Mouse (Mus musculus) spleen, adult 10 weeks (tissue): ENCODE measurements around the gene Prss28. TPM values are rescaled to one million over a fixed set of nuclear protein-coding genes. Genes with fewer than 3 reads are reported as not detected.

Source experiments
- polyA plus RNA-seq: library from polyadenylated mRNA; stranded (reverse); fragments of 350-450 nt; fragmentation: Illumina TruSeq; extraction: RNeasy Lipid Tissue Mini Kit (QIAGEN cat#74804); gene quantifications from one replicate; pipeline ENCODE4 v1.2.3, GENCODE M21; 2015; ENCODE audit warnings: low replicate concordance; ENCODE audit not compliant: insufficient read depth

The Prss28 gene
- polyA plus RNA-seq = not detected

GRCm38 (mm10) chr17:25308346-25308745 is at the start of gene Prss28:
TSS of gene Prss28 (plus strand) at chr17:25308646.

DNA sequence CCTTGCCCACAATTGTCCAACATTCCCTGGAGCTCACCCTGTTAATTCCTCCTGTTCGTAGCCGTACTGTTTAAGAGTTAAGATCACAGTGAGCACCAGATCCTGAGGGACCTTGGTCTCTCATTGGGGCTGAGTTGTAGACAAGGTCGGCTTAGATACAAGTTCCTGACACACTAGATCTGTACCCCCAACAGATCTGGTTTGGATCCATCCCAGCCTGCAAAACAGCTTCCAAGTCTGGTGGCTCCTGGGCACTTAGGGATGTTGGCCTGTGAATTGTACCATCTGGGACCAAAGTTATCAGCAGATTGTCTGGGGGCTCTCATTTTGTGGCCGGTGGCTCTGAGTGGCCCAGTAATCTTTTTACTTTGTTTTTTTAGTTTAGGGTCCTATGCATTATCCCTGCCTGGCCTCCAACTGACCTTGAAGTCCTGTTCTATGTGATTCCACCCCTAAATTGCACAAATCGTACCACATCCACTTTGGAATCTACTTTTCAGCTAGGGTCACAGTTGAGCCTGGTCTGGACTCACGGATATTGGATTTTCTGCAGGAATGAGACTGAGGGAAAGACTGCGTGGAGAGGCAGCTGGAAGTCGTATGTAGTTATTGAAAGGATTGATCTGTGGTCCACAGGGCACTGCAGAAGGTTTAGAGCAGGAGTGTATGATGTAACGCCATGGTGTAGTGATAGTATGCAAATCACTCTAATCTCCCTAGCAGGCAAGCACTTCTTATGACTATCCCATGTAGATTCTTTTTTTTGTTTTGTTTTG is 33.7 kb upstream of the Prss28 start, which contains the start of gene Ube2i:
Ube2i (minus strand) TSS at position 52 of the 776 bp plus-strand sequence.

GRCm38 (mm10) chr17:25298094-25298493 is 10.4 kb upstream of the Prss28 start, which contains the start of gene Prss34:
TSS of gene Prss34 (plus strand) at chr17:25298394.

DNA sequence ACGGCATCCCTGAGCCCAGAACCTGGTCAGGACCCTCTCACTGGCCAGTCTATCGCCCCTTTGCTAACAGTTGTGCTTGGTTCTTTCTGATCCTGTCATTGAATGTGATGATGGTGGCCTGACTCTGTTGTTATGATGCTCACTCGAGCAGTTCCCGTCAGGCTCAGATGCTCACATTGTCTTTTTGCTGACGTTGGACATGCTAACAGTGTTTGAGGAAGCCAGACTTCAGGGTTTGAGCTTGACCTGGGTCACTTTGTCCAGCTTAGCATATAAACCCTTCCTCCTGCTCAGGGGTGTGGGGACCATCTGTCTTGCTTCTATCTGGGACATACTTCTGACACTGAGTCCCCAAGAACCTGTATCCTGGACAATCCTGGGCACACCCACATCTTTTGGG is 9.9 kb downstream of the Prss28 start, which contains the start of gene Prss29:
Prss29 (plus strand) TSS at position 301 of the 400 bp plus-strand sequence.

GRCm38 (mm10) chr17:25345462-25345861 is 37.0 kb downstream of the Prss28 start, which contains the start of gene Tpsab1:
TSS of gene Tpsab1 (minus strand) at chr17:25345562.

Other genes with a start within 250 kb of the Prss28 start
- gene Tmem204, start 225.1 kb upstream of the Prss28 start, polyA plus RNA-seq = 19.4 TPM
- 20.8 TPM for gene Telo2, start 192.7 kb upstream of the Prss28 start, polyA plus RNA-seq
- not detected for gene Ptx4, start 187.9 kb upstream of the Prss28 start, polyA plus RNA-seq
- 21.3 TPM for gene Clcn7, start 175.3 kb upstream of the Prss28 start, polyA plus RNA-seq
- not detected for gene Ccdc154, start 146.2 kb upstream of the Prss28 start, polyA plus RNA-seq
- not detected for gene Gm38655, start 133.2 kb upstream of the Prss28 start, polyA plus RNA-seq
- 15.8 TPM for gene BC003965, start 124.1 kb upstream of the Prss28 start, polyA plus RNA-seq
- 23.8 TPM for gene Unkl, start 120.2 kb upstream of the Prss28 start, polyA plus RNA-seq
- gene Gnptg, start 68.5 kb upstream of the Prss28 start, polyA plus RNA-seq = 26.3 TPM
- gene Tsr3, start 68.5 kb upstream of the Prss28 start, polyA plus RNA-seq = 13.5 TPM
- gene Baiap3, start 52.3 kb upstream of the Prss28 start, polyA plus RNA-seq = 4.9 TPM
- gene Ube2i, start 34.0 kb upstream of the Prss28 start, polyA plus RNA-seq = 482 TPM
- gene Prss34, start 10.3 kb upstream of the Prss28 start, polyA plus RNA-seq = 0.19 TPM
- not detected for gene Prss29, start 10.0 kb downstream of the Prss28 start, polyA plus RNA-seq
- not detected for gene Tpsab1, start 36.9 kb downstream of the Prss28 start, polyA plus RNA-seq
- gene Tpsb2, start 57.7 kb downstream of the Prss28 start, polyA plus RNA-seq = 0.61 TPM
- gene Tpsg1, start 60.6 kb downstream of the Prss28 start, polyA plus RNA-seq = not detected
- 2.7 TPM for gene Cacna1h, start 125.1 kb downstream of the Prss28 start, polyA plus RNA-seq
- not detected for gene Tekt4, start 146.0 kb downstream of the Prss28 start, polyA plus RNA-seq
- not detected for gene Sstr5, start 188.6 kb downstream of the Prss28 start, polyA plus RNA-seq